Mouse (Mus musculus) bone marrow macrophage, adult 2 months (primary cell): ENCODE results near the gene Gm10073.

Experiments
- CTCF ChIP-seq: IDR thresholded peaks from 2 replicates; pipeline ENCODE4 v1.5.1; 2012; ENCODE audit warnings: low read depth, mild to moderate bottlenecking, low read length, moderate library complexity
- POLR2A ChIP-seq: IDR thresholded peaks from 2 replicates; pipeline ENCODE4 v1.6.1; 2012; ENCODE audit warnings: mild to moderate bottlenecking, low read depth, low read length, borderline replicate concordance

- no peak for TF ChIP-seq POLR2A
- no peak for TF ChIP-seq CTCF
These were observed 45.1 kb upstream of the Gm10073 start for GRCm38 (mm10) chr8:106618324-106618723.
